Mouse (Mus musculus) layer of hippocampus, adult 9-10 months (tissue): ENCODE results near the gene Glb1.
"Not testable (repeated sequence)": the region's sequence is repeated elsewhere in the genome, so short reads cannot be mapped to it uniquely, and the experiment has no call there.

ENCODE experiments used
- DNase-seq: peaks from one replicate; pipeline ENCODE4 v3.0.0; 2022; ENCODE audit warnings: low spot score

Glb1 gene

DNA sequence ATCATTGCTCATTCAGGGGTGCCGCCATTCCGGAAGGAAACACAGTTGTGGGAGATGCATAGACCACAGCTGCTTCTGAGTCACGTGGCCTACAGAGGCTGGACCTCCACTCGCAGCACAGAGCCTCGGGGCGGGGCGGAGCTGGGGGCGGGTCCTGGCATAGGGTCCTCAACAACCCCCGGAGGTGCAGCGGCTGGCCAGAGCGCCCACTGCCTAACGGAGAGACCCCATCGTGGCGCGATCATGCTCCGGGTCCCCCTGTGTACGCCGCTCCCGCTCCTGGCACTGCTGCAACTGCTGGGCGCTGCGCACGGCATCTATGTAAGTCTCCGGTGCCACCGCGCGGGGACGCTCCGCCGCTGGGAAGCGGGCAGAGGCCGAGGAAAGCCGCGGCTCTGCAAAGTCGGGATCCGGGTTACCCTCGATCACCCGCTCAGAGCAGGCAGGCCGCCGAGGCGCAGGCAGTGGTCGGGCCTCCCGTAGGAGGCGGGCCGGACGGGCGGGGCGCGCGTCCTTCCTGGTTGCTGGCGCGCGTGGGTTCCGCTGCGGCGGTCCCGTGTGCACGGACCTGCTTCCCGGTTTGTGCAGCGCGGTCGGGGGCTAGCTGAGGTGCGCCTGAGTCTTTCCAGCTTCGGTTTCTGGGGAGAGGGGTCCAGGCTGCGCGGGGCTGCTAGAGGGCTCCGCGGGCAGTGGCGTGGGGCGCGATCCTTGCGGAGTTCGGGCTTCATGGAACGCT, at the start of gene Glb1, which contains the start of gene Tmppe:
TSS of gene Glb1 (plus strand) at position 128 of the 736 bp plus-strand sequence.
TSS of gene Tmppe (plus strand) at position 157 of the 736 bp plus-strand sequence.
- peak; percentile 48 for DNase-seq

DNA sequence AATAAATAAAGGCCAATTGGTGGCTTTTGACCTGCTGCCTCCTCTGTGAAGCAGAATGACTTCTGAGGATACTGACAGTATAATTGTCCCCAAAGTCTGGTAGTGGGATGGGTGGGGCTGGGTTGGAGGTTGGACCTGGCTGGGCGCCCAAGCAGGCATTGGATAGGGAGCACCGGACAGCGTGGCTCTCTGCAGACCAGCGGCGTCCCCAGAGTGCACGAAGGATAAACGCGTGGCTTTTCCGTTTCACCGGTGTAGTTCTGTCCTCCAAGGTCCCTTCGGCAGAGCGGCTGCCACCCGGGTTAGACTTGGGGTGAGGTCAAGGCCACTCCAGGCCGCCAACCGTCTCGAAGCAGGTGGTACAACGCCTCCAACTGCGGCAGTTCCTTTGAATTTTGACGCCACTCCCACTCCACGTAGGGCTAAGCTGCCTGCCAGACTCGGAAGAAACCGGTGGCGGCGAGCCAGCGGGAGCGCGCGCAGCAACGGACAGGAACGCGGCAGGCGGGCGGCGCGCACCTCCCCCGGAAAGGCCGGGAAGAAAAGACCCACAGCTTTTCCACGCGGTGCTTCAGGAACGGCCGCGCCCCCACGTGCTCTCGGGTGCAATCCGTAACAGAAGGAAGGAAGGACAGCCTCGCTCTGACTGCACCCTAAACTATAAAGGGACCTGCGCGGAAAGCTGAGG, 32.9 kb upstream of the Glb1 start:
- no peak for DNase-seq

- no peak for DNase-seq
Measured at GRCm38 (mm10) chr9:114368471-114368858, 32.4 kb upstream of the Glb1 start.

GRCm38 (mm10) chr9:114369389-114369788, 31.5 kb upstream of the Glb1 start:
- DNase-seq = not testable (repeated sequence)

DNA sequence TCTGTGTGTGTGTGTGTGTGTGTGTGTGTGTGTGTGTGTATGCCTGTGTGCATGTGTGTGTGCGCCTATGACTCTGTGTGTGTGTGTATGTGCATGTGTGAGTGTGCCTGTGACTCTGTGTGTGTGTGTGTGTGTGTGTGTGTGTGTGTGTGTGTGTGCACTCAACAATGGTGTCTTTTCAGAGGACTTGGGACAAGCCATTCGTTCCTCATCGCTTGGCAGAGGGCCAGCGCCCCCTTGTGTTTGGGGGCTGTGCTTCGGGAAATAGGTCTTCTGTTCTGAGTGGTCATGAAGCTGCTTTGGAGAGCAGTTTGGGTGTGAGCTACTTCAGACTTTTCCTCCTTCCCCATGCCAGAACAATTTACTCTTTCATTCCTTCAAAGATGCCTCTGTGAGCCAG, 29.2 kb upstream of the Glb1 start:
- DNase-seq = not testable (repeated sequence)

DNA sequence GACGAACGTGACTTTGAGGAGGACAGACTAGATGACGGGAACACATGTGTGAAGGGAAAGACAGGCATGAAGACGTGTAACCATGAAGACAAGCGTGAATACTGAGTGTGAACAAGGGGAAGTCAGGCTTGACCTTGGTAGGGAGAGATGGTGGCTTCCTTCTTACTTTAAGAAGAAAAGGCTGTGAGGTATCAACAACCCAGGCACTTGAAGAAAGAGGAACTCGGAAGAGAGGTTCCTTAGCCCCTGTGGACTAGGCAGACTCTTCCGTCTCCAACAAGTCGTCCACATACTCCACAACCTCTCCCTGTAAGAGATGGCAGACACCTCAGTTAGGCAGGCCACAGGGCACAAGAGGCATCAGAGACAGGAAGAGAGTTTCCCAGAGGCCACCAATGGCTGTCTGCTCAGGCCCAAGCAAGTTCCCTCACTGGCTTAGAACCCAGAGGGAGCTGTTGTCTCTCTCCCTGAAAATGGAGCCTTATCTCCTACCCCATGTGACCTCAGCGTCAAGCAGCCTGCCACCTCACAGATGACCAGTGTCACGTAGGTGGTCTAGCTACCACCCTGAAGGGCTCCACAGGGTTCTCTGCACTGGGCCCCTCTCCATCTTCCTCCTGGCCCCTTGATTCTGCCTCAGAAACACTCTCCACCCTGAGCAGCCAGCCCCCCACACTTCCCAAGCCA, 25.5 kb upstream of the Glb1 start:
- DNase-seq = no peak

- DNase-seq = no peak
Measured at GRCm38 (mm10) chr9:114377168-114377567, 23.7 kb upstream of the Glb1 start.

DNA sequence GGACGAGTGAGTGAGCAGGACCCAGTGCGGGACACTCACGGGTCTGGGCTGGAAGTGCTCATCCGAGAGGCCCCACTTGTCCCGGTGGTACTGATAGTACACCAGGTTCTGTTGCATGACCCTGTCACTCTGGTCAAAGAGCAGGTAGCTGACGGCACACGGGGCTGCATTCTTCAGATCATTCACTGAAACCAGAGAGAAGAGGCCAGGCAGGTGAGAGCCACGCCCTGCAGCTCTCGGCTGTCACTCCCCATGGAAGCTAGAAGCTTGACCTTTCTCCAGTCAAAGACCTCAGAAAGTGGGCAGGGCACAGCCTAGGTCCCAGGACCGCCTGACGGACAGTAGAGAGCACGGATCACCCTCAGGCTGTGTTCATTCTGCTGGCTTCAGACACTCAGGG, 21.0 kb upstream of the Glb1 start:
- DNase-seq = no peak

DNA sequence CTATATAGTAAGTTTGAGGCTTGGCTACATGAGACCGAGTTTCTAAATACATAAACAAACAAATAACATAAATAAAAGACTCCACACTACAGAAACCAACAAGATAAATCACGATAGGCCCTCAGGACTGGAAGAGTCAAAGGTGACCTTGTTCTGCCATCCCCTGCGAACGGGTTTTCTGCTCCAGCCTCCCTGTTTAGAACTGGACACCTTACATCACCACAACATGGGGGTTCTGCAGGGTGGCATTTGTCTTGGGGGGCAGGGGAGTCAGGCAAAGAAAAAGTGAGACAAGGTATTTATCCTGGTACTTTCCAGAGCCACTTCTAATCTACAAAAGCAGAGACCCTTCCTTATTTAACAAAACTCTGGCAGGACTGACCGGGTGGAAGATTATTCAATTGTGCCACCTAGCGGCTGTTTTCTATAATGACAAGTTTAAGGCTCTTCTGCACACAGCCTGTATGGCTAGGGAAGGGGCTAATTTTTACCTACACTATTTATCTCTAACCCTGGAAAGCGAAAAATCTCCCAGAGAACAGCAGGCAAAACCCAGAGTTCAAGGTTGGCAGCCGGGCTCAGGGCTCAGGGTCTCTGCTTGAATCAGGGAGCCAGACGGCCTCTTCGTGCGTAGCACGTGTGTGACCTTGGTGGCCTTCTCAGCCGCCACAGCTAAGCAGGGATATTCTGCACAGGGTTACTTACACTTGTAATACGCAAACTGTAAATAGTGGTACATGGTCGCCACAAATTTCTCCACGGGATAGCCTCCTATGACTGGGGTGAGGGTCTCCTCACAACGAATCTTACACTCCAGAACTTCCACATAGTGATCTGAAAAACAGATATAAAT, 19.8 kb upstream of the Glb1 start:
- DNase-seq = no peak

- no peak for DNase-seq
Measured at GRCm38 (mm10) chr9:114382936-114383710, 17.8 kb upstream of the Glb1 start.

GRCm38 (mm10) chr9:114384691-114385090, 16.2 kb upstream of the Glb1 start:
- no peak for DNase-seq

GRCm38 (mm10) chr9:114385160-114385559, 15.7 kb upstream of the Glb1 start:
- DNase-seq = no peak

- no peak for DNase-seq
Measured at GRCm38 (mm10) chr9:114387086-114387485, 13.8 kb upstream of the Glb1 start.

DNA sequence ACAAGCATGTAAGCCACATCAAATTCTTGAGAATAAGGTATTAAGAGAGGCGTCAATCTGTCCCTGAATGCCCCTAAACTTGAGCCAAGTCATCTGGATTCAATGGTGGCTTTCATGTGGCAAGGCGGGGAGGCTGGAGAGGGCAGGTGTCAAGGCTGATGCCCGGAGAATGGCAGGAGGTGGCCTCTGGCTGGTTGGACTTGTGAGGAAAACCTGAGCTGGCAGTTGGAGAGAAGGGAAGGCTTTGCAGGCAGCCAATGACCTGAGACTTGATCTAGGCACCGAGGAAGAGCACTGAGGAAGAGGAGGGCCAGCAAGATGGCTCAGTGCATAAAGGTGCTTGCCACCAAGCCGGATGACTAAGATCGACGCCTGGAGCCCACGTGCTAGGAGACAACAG, 12.6 kb upstream of the Glb1 start:
- no peak for DNase-seq

DNA sequence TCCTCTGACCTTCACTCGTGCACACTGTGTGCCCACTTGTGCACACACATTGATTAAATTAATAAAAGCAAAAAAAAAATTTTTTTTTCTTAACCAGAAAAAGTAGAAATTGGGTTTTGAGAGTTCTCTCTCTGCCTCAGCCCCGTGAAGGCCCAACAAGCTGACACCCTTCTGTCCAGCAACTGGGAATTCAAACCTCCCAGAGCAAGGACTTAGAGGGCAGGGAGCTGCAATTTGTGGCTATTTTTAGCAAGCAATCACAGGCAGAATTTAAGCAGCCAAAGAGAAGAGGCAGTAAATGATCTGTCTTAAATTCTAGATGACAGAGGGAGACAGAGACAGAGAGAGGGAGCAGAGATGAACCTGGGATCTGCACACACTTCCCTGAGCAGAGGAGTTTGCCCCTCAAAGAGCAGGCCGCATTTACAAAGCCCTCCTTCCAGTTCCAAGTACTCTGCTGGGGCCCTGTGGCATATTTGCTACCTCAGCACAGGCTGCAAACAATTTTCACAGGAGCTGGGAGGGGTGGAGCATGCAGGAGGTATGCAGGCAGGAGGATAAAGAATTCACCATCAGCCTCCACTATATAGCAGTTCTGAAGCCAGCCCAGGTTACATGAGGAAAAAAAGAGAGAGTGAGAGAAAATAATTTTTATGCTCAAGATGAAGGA, 12.0 kb upstream of the Glb1 start:
- no peak for DNase-seq

- no peak for DNase-seq
Measured at GRCm38 (mm10) chr9:114389371-114389904, 11.4 kb upstream of the Glb1 start.

- DNase-seq = no peak
Measured at GRCm38 (mm10) chr9:114389905-114390748, 10.7 kb upstream of the Glb1 start, which contains the start of gene Crtap. Gene Crtap (minus strand): TSS chr9:114390675.

DNA sequence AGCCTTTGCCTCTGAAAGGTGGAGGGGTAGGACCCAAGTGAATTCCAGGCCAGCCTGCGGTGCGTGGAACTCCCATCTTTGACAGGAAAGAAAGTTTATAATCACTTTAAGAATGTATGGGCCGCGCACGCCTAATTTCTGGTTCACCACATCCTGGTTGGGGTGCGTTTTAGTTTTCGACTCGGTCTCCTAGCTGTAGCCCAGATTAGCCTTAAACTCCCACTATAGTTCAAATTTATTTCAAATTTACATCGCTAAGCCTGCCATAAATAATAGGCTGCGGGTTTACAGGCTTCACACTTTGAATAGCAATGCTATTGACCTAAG, 10.2 kb upstream of the Glb1 start:
- no peak for DNase-seq

- DNase-seq = not testable (repeated sequence)
Measured at GRCm38 (mm10) chr9:114394136-114394535, 6.7 kb upstream of the Glb1 start.

DNA sequence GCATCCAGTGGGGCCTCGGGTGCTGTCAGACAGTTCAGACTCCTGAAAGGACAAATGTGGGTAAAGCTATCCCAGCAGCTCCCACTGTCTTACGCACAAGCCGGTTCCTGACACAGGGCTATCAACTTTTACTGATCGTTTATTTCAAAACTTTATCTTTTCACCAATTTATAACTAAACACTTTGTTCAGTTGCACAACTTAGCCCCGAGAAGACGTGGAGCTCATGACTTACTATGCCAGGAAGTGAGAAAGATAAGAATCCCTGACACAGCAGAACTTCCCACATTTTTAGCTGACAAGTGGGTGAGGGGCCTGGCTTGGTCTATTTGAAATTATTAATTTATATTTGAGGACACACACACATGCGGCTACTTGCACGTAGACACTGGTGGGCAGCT, 6.2 kb upstream of the Glb1 start:
- no peak for DNase-seq
